Mouse (Mus musculus) limb, embryonic 11.5 days (tissue): ENCODE measurements around the gene Rrp12. TPM values are rescaled to one million over a fixed set of nuclear protein-coding genes. Genes with fewer than 3 reads are reported as not detected.
"Not testable (repeated sequence)": the region's sequence is repeated elsewhere in the genome, so short reads cannot be mapped to it uniquely, and the experiment has no call there.

Experiments used
- ATAC-seq: fragments of 200-750 bp; cut with Nextera tagmentation; 2 replicates; pipeline ENCODE4 v1.8.0; 2017; ENCODE audit warnings: low read depth; ENCODE audit not compliant: insufficient number of reproducible peaks, low FRiP score, low TSS enrichment
- DNase-seq: peaks from one replicate; pipeline ENCODE4 v3.0.0-alpha.2; 2015; ENCODE audit warnings: low spot score
- H3K27ac ChIP-seq: fragments of 300-500 bp; sonication (generic); replicated peaks from 2 replicates; pipeline ENCODE4 v1.5.1; 2014; ENCODE audit warnings: low read depth, mild to moderate bottlenecking, low read length
- H3K27me3 ChIP-seq: fragments of 300-500 bp; sonication (generic); 2 replicates; pipeline ENCODE4 v1.6.1; 2014; ENCODE audit warnings: mild to moderate bottlenecking, low read length, mixed read lengths; ENCODE audit not compliant: control insufficient read depth, insufficient read depth
- H3K36me3 ChIP-seq: fragments of 300-500 bp; sonication (generic); 2 replicates; pipeline ENCODE4 v1.6.1; 2014; ENCODE audit warnings: mild to moderate bottlenecking, low read length, moderate library complexity, mixed read lengths; ENCODE audit not compliant: control insufficient read depth, insufficient read depth
- H3K4me1 ChIP-seq: fragments of 300-500 bp; sonication (generic); 2 replicates; pipeline ENCODE4 v1.6.1; 2014; ENCODE audit warnings: low read length, mixed read lengths; ENCODE audit not compliant: control insufficient read depth, insufficient read depth
- H3K4me2 ChIP-seq: fragments of 300-500 bp; sonication (generic); 2 replicates; pipeline ENCODE4 v1.6.1; 2014; ENCODE audit warnings: low read depth, mild to moderate bottlenecking, moderate library complexity; ENCODE audit not compliant: severe bottlenecking
- H3K4me3 ChIP-seq: fragments of 300-500 bp; sonication (generic); 2 replicates; pipeline ENCODE4 v1.5.1; 2014; ENCODE audit warnings: low read depth, low read length
- H3K9ac ChIP-seq: fragments of 300-500 bp; sonication (generic); 2 replicates; pipeline ENCODE4 v1.6.1; 2014; ENCODE audit warnings: mild to moderate bottlenecking, low read length
- H3K9me3 ChIP-seq: fragments of 300-500 bp; sonication (generic); 2 replicates; pipeline ENCODE4 v1.6.1; 2016; ENCODE audit warnings: low read length; ENCODE audit not compliant: control insufficient read depth
- WGBS: fragments of 180-500 bp; shearing (Covaris S2); extraction: QIAGEN DNeasy Blood & Tissue Kit; methylation state at CpG from one replicate; pipeline ENCODE4 v1.1.7; 2014; 5-methylcytosine and 5-hydroxymethylcytosine counted together
- polyA plus RNA-seq: library from polyadenylated mRNA; unstranded; fragments of >200 nt; fragmentation: Nextera tagmentation; extraction: Ambion mirVana; gene quantifications from 2 replicates; pipeline ENCODE4 v1.2.1, GENCODE M21; 2014

The Rrp12 gene
- polyA plus RNA-seq, 1 experiment from 2014 or later, result 16.1 TPM

GRCm38 (mm10) chr19:41919471-41919870 is 23.5 kb upstream of the Rrp12 start:
- no peak for ATAC-seq
- H3K27ac ChIP-seq, result no peak overlapping the region
- WGBS, result 89% methylated on average over 4 of the region's 4 CpGs
- no peaks in the 10 kb centered on the region for H3K4me1 ChIP-seq
- no peak overlapping the region for H3K4me2 ChIP-seq
- no peak overlapping the region for H3K9ac ChIP-seq
- H3K4me3 ChIP-seq, result no peak overlapping the region
- peaks cover 21% of the 10 kb centered on the region for H3K36me3 ChIP-seq
- no peaks in the 10 kb centered on the region for H3K27me3 ChIP-seq
- no peaks in the 10 kb centered on the region for H3K9me3 ChIP-seq
- no peak for DNase-seq

- no peaks in the 10 kb centered on the region for H3K9me3 ChIP-seq
- H3K4me1 ChIP-seq, result peaks cover 10% of the 10 kb centered on the region
- H3K36me3 ChIP-seq, result peaks cover 18% of the 10 kb centered on the region
- no peak overlapping the region for H3K4me2 ChIP-seq
- H3K4me3 ChIP-seq, result no peak overlapping the region
- WGBS, result 88% methylated on average over 4 of the region's 4 CpGs
- H3K27ac ChIP-seq, result no peak overlapping the region
- ATAC-seq, result no peak
- DNase-seq, result no peak
- H3K9ac ChIP-seq, result no peak overlapping the region
- H3K27me3 ChIP-seq, result no peaks in the 10 kb centered on the region
These were observed 20.9 kb upstream of the Rrp12 start for GRCm38 (mm10) chr19:41916853-41917252.

- 87% methylated on average over 3 of the region's 3 CpGs for WGBS
- no peak for DNase-seq
- peaks cover 10% of the 10 kb centered on the region for H3K4me1 ChIP-seq
- no peak overlapping the region for H3K9ac ChIP-seq
- no peak overlapping the region for H3K4me3 ChIP-seq
- ATAC-seq, result no peak
- H3K4me2 ChIP-seq, result no peak overlapping the region
- H3K36me3 ChIP-seq, result peaks cover 18% of the 10 kb centered on the region
- H3K27me3 ChIP-seq, result no peaks in the 10 kb centered on the region
- no peak overlapping the region for H3K27ac ChIP-seq
- H3K9me3 ChIP-seq, result no peaks in the 10 kb centered on the region
These were observed 19.3 kb upstream of the Rrp12 start for GRCm38 (mm10) chr19:41915294-41915693.

GRCm38 (mm10) chr19:41914592-41914882 is 18.6 kb upstream of the Rrp12 start:
- not testable (repeated sequence) for H3K4me3 ChIP-seq, DNase-seq, H3K9me3 ChIP-seq, H3K27ac ChIP-seq, H3K27me3 ChIP-seq, H3K9ac ChIP-seq, ATAC-seq
- H3K4me2 ChIP-seq, result peak overlapping the region; percentile 51; the same call in 1 of the 2 replicates
- H3K4me1 ChIP-seq, result peaks cover 10% of the 10 kb centered on the region
- H3K36me3 ChIP-seq, result peaks cover 16% of the 10 kb centered on the region

- no peak overlapping the region for H3K27ac ChIP-seq
- peak overlapping the region; percentile 85 for H3K4me3 ChIP-seq
- no peaks in the 10 kb centered on the region for H3K27me3 ChIP-seq
- 64% methylated on average over 6 of the region's 6 CpGs for WGBS
- no peak for ATAC-seq
- no peaks in the 10 kb centered on the region for H3K9me3 ChIP-seq
- peaks cover 12% of the 10 kb centered on the region for H3K36me3 ChIP-seq
- peak overlapping the region; percentile 51 for H3K4me2 ChIP-seq
- no peak for DNase-seq
- H3K9ac ChIP-seq, result 0 out of 2 replicates have a peak overlapping the region, but pooled peaks have one; percentile 92
- peaks cover 10% of the 10 kb centered on the region for H3K4me1 ChIP-seq
These were observed 18.0 kb upstream of the Rrp12 start for GRCm38 (mm10) chr19:41913774-41914591.

- no peaks in the 10 kb centered on the region for H3K9me3 ChIP-seq
- peak overlapping the region; percentile 92 for H3K9ac ChIP-seq
- peak overlapping the region; percentile 69; the same call in 1 of the 2 replicates for H3K27ac ChIP-seq
- ATAC-seq, result 0 out of 2 replicates have a peak, but pooled peaks have one; percentile 14
- no peaks in the 10 kb centered on the region for H3K27me3 ChIP-seq
- WGBS, result under 1% methylated on average over 48 of the region's 53 CpGs
- peak; percentile 59 for DNase-seq
- H3K4me1 ChIP-seq, result peaks cover 10% of the 10 kb centered on the region
- H3K36me3 ChIP-seq, result peaks cover 8% of the 10 kb centered on the region; the same call in 1 of the 2 replicates
- H3K4me2 ChIP-seq, result peak overlapping the region; percentile 51
- peak overlapping the region; percentile 85 for H3K4me3 ChIP-seq
These were observed 16.4 kb upstream of the Rrp12 start for GRCm38 (mm10) chr19:41912121-41913080.

- Histone ChIP-seq H3K4me1 (peaks cover 10% of the 10 kb centered on the region), H3K4me2 (peak within 1 kb of the TSS; percentile 57), H3K27me3 (no peaks in the 10 kb centered on the region), H3K4me3 (peak within 1 kb of the TSS; percentile 85), H3K36me3 (peaks cover 3% of the 10 kb centered on the region; the same call in 1 of the 2 replicates), H3K9me3 (no peaks in the 10 kb centered on the region), H3K27ac (peak within 1 kb of the TSS; percentile 69; the same call in 1 of the 2 replicates), H3K9ac (peak within 1 kb of the TSS; percentile 92)
- peak; percentile 99 for DNase-seq
- peak; percentile 93 for ATAC-seq
- 6% methylated on average over 54 of the region's 54 CpGs for WGBS
These were observed 15.5 kb upstream of the Rrp12 start, which contains the start of gene Pgam1 for GRCm38 (mm10) chr19:41911178-41912073. TSS of gene Pgam1 (plus strand) at chr19:41911923.
